Comparison of ENCODE assay signal across 21 mouse cellular contexts in genomic region chr4:153473480-153474252, GRCm38 (mm10). TPM values are rescaled to one million over a fixed set of nuclear protein-coding genes. Genes with fewer than 3 reads are reported as not detected.
DNase-seq lines count a peak whose midpoint lies in the region; ATAC-seq and TF ChIP-seq lines count a peak whose summit lies in the region.
"Had no signal": no experiment of that assay in that cellular context is flagged by ENCODE, and none has a peak within 500 bp of the region (broad histone marks: within the 10 kb centered on the region; RNA-seq: fewer than 3 reads in every experiment).

No protein-coding gene starts in this region.

- intact Hi-C loops in heart, adult 2 months (cut with DNase I) = no loop called here
- intact Hi-C loops in left cerebral cortex, postnatal 4 days (cut with DNase I) = no loop called here
- intact Hi-C loops in left cerebral cortex, postnatal 14 days (cut with DNase I) = no loop called here

- H3K79me2 ChIP-seq in heart, adult 2 months (replicated peaks; ENCODE audit: control insufficient read depth, insufficient read depth, low read length) = no peaks in the 10 kb centered on the region

- TF ChIP-seq CTCF in heart, adult 2 months (IDR thresholded peaks at IDR 0.05) = peak; percentile 24; the same call in 1 of the 2 replicates
- TF ChIP-seq CTCF in brain, embryonic 14.5 days (IDR thresholded peaks at IDR 0.05; ENCODE audit: borderline replicate concordance, extremely low read depth, insufficient read depth, insufficient read length) = peak; percentile 41; the same call in 1 of the 2 replicates

- H3K9ac ChIP-seq in heart, adult 2 months (ENCODE audit: low read depth, low read length) = no peak overlapping the region
- H3K9ac ChIP-seq: forebrain, embryonic 13.5 days; heart, embryonic 13.5 days; midbrain, embryonic 15.5 days; stomach, embryonic 15.5 days had no signal

- no peak for TF ChIP-seq POLR2A in heart, adult 2 months (IDR thresholded peaks at IDR 0.05; ENCODE audit: insufficient read depth, low read depth, low read length)
- no peak for TF ChIP-seq POLR2A in brain, embryonic 14.5 days (IDR thresholded peaks at IDR 0.05; ENCODE audit: borderline replicate concordance, extremely low read depth, insufficient read depth, insufficient read length, poor library complexity, severe bottlenecking)

- no peaks in the 10 kb centered on the region for H3K4me1 ChIP-seq in heart, adult 2 months (ENCODE audit: control insufficient read depth, insufficient read depth, low read length)
- H3K4me1 ChIP-seq: heart, embryonic 13.5 days; stomach, embryonic 15.5 days had no signal

- 68% methylated on average over 4 of the region's 4 CpGs for WGBS in heart, adult 2 months

- no peak for TF ChIP-seq EP300 in heart, adult 2 months (IDR thresholded peaks at IDR 0.05; ENCODE audit: insufficient read depth, low read depth, low read length)

- H3K27me3 ChIP-seq in heart, adult 2 months (ENCODE audit: control insufficient read depth, insufficient read depth, low read length) = no peaks in the 10 kb centered on the region
- H3K27me3 ChIP-seq: midbrain, embryonic 15.5 days had no signal

- no peak overlapping the region for H3K27ac ChIP-seq in heart, adult 2 months
- H3K27ac ChIP-seq: embryonic facial prominence, embryonic 10.5 days; forebrain, embryonic 13.5 days; heart, embryonic 13.5 days; midbrain, embryonic 15.5 days; stomach, embryonic 15.5 days had no signal

- no peak overlapping the region for H3K4me3 ChIP-seq in heart, adult 2 months
- H3K4me3 ChIP-seq: embryonic facial prominence, embryonic 10.5 days; forebrain, embryonic 13.5 days; heart, embryonic 13.5 days; midbrain, embryonic 15.5 days; stomach, embryonic 15.5 days had no signal

- ATAC-seq in activated CD4-positive, CD25-positive, alpha-beta regulatory T cell, adult 4 months = no peak
- ATAC-seq in inflammation-experienced regulatory T-cells, adult 6 months = no peak
- ATAC-seq: forebrain, embryonic 13.5 days; midbrain, embryonic 15.5 days had no signal

- H3K36me3 ChIP-seq in heart, adult 2 months (ENCODE audit: control insufficient read depth, insufficient read depth, low read length) = no peaks in the 10 kb centered on the region
- H3K36me3 ChIP-seq: embryonic facial prominence, embryonic 10.5 days; heart, embryonic 13.5 days; stomach, embryonic 15.5 days had no signal

- no peak for DNase-seq in heart, adult 2 months
- no peak for DNase-seq in heart, adult 11 months
- DNase-seq in left cerebral cortex, postnatal 4 days = peak; percentile 67
- no peak for DNase-seq in left cerebral cortex, postnatal 14 days (ENCODE audit: low spot score in 2 of 2)
- peak; percentile 38 for DNase-seq in ES-CJ7 (ENCODE audit: low read depth, low spot score)
- no peak for DNase-seq in brain, embryonic 14.5 days (ENCODE audit: low read depth)
- DNase-seq: adrenal gland, postnatal 36 days; cerebellum, postnatal 36 days; heart, postnatal 36 days; kidney, postnatal 14 days; liver; spleen, adult 18-20 months; thymus, postnatal 4 days had no signal

RNA-seq across cellular contexts. Expression of gene Ajap1, which starts 8.9 kb away (rescaled TPM):
- under 1 TPM; 0.26 to 0.27 TPM for total RNA-seq in heart, adult 2 months (2021)
- polyA plus RNA-seq in heart, adult 2 months (2012; rRNA removed) = not detected in 2 replicates
- total RNA-seq in left cerebral cortex, postnatal 4 days (2021) = 10 to 100 TPM; 35.4 to 37.0 TPM
- 10 to 100 TPM; 55.6 to 59.1 TPM for total RNA-seq in left cerebral cortex, postnatal 14 days (2021)
- polyA plus RNA-seq in brain, embryonic 14.5 days (2012; rRNA removed) = 9.1 and 19.9 TPM in 2 replicates
- not detected for polyA plus RNA-seq in activated CD4-positive, CD25-positive, alpha-beta regulatory T cell, adult 4 months (2017; shearing (Covaris generic))
- not detected for polyA plus RNA-seq in inflammation-experienced regulatory T-cells, adult 6 months (2017; shearing (Covaris generic))
- total RNA-seq: megakaryocyte progenitor cell, adult 5-6 weeks had no signal

Comparison
In these comparisons a context has a peak if more than half of its experiments do, and no peak if none do; other contexts are left out.
1. DNase-seq: peak in left cerebral cortex, postnatal 4 days (single experiment) and ES-CJ7 (single experiment); none in heart, adult 2 months (0 of 2), heart, adult 11 months (single experiment), left cerebral cortex, postnatal 14 days (0 of 2) and brain, embryonic 14.5 days (single experiment).